Mouse (Mus musculus) leukemia stem cell, adult 10-12 weeks (primary cell): ENCODE measurements around the gene Lmbr1l. TPM values are rescaled to one million over a fixed set of nuclear protein-coding genes. Genes with fewer than 3 reads are reported as not detected.

Source experiments
- polyA plus RNA-seq: library from polyadenylated mRNA; stranded (reverse); fragments of >175 nt; gene quantifications from 2 replicates; pipeline ENCODE4 v1.2.3, GENCODE M21; 2012; ENCODE audit warnings: low replicate concordance

The Lmbr1l gene
- polyA plus RNA-seq, result 15.3 and 15.8 TPM in 2 replicates

DNA sequence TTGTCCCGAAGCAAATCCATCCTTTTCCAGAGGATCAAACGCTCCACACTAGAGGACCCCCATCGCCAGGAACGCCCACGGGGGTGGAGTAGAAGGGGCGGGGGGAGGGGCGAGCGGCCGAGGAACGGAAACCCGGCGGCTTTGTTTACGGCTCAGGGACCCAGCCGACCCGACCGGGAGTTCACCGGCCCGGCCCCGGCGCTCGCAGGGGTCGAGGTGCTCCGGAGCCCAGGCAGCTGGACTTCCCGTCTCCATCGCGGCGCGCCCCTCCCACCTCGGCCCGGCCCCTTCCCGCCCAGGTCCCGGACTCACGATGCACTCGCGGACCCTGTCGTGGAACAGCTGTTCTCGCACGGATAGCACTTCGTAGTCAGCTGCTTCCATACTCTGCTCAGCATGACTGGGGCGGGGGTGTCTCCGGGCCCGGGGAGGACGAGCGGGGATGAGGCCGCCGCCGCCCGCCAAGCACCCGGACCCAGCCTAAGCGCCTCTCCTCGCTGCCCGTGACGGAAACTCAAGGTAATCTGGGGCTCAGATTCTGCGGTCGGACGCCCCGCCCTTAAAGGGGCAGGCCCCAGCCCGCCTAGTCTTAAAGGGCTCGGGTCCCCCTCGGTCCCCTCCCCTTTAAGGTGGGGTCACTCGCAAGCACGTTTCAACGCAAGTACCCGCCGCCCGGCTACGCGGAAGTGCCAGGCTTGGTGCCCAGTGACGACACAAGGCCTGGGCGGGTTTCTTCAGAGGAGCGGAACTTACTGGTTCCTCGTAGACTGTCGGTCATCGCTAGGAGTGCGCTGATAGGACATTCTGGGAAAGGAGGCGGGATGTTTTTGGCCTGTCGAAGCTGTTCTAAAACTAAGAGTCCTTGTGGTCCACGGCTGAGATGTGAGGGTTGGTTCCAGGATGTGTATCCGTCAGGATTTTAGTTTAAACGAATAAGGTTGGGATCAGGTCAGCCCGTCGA, at the start of gene Lmbr1l:
Lmbr1l (minus strand) TSS at position 694 of the 961 bp plus-strand sequence.

DNA sequence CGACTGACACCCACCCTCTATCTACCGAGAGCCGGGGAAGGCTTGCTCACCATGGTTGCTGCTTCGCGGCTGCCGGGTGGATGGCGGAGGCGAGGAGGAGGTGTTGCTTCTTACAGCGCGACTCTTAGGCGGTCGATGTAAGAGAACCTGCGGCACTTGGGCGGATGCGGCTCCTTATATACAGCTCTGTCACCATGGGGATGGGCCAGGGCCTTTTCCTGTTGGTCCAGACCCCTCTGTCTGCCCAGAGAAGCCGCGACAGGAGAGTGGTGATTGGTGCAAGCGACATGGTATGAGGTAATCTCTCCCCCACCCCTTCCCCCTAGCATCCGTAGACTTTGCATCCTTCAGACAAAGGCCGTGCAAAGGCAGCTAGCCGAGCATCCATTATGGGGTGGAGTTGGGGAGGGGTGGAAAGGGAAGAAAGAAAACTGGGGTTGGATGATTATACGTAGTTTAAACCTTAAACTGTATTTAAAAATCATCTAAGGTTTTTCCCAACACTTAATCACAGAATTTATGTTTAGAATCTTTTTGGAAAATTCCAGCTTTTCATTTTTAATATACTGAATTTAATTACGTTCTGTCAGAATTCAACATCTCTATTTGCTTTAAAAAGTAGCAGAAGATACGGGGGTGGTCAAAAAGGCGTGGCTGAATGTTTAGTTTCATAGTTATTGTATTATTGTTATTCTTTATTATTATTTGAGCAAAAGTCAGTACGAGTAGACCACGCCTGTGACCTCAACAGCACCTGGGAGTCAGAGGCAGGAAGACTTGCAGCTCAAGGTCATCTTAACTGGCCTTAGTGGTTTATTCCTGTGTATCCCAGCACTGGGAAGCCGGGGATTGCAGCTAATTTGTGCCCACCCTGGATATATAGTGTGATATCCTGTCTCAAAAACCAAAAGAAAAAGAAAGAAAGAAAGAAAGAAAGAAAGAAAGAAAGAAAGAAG, 35.6 kb upstream of the Lmbr1l start, which contains the start of the genes Gm49450 and Tuba1a:
Gm49450 (minus strand) TSS at position 151 of the 956 bp plus-strand sequence.
Tuba1a (minus strand) TSS at position 303 of the 956 bp plus-strand sequence.

DNA sequence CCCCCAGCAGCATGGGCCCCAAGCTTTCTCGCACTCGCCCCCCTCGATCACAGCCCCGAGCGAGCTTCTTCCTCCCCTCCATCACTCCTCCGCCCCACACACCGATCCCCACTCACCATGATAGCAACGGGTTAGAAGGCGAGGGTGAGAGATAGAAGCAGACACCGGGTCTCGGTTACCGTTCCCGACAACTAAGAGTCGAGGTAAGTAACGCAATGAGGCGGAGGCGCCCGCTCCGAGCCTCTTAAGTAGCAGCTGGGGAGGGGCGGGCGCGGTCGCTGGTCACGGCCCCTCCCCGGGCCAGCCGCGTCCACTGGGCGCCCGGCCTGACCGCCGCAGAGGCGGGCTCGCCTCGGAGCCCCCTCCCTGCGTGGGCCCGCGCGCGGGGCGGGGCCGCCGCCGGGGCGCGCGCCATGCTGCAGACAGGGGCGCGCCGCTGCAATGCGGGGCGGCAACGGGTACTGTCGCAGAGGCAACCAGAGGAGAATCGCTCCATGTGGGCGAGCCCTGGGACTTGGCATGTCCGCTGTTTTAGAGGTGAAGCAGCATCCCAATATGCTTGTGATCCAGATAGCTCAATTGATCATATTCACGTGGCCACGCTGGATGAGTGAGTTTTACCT, 16.3 kb upstream of the Lmbr1l start, which contains the start of gene Tuba1b:
Tuba1b (minus strand) TSS at position 349 of the 623 bp plus-strand sequence.

DNA sequence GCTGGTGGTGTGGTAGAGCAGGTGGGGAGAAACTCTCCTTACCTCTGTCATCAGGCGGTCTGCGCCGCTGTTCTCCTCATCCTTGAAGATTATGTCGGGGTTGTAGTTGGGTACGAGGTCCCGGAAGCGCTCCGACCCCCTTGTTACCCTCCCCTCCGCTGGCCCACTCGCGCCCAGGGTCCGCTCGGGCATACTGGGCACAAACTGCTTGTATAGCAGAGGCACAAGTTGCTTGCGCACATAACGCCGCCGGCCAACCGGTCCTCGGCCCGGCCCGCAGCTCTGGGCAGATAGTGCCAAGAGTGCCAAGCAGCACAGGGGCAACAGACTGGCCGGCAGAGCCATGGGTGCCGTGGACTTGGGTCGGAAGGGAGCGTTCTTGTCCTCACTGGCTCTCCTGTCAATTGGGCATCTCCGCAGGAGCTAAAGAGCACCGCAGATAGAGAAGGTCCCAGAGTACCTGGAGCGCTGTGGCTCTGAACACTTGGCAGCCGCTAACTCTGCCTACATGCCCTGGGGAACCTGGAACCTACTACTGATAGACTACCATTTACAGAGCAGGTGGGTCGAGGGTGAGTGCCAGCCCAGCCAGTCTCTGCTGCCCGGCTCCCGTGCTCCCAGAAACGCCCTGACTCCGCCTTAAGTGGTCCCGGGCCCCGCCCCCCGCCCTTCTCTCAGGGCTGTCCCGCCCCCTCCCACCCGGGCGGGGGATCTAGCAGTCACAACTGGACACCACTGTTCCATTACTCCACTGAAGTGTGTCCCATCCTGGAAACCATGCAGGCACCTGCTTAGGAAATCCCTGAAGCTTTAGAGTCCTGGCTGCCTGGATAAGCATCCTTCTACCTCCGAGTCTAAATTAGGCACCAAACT, 19.9 kb downstream of the Lmbr1l start, which contains the start of gene Dhh:
Dhh (minus strand) TSS at position 613 of the 873 bp plus-strand sequence.

DNA sequence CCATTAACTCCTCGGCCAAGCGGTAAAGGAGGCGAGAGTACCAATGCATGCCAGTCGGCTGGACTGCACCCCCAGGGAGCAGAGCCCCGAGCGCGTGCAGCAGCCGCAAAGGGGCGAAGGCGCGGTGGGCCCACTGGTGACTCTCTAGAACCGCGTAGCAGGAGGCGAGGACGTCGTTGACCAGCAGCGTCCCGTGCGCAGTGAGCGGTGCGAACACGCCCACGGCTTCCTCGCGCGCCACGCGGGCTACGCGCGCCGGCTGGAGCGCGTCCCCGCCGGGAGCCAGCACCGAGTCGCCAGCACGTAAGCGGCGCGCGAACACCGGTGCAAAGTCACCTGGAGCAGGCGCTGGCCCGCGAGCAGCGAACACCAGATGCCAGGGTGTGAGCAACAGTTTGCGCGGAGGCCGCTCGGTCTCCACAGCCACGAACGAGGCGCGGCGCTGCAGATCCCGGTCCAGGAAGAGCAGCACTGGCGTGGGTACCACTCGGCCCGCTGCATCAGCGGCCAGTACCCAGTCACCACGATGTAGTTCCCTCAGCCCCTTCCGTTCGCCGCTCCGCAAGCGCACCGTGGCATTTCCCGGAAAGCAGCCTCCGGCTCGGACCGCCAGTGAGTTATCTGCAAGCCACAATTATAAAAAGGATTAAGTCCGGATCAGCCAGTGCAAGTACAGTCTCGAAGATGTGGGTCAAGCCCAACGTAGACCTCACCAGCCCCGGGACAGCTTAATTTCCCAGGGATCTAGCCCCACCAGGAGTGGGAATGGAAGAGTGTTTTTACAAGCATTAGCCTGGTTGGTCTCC, 23.9 kb downstream of the Lmbr1l start, which contains the start of gene Rhebl1:
Rhebl1 (minus strand) TSS at position 601 of the 806 bp plus-strand sequence.

DNA sequence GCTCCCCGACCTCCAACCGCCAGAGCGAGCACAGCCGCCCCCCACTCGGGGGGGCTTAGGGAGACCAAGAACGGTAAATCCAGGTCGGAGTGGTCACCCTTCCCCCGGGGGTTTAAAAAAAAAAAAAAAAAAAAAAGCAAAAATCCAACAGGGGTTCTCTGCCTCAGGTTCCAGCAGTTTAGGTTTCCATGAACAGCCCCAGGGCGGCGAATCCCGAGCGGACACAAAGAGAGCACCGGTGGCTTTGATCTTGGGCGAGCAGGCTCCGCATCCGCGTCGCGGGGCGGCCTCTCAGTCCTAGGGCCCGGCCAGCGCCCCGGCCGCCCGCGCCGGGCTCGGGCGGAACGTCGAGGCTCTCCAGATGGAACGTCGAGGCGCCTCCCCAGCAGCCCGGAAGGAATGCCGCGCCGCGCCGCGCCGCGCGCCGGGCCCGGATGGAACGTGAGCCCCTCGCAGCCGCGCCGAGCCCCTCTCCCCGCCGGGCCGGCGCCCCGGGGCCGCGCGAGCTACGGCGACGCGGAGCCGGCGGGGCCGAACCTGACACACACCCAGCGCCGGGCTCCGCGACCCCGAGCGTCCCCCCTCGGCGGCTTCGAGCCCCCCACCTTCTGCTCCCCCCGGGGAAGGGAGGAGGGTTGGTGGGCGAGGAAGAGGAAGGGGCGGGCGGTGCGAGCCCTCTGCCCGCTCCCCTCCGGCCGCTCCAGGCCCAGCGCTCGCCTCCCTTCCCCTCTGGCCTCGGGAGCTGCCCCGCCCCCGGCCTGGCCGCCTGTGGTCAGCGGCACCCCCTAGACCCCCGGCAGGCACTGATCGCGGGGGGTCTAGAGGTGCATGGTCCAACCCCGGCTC, 46.7 kb downstream of the Lmbr1l start, which contains the start of gene Kmt2d:
Kmt2d (minus strand) TSS at position 135 of the 846 bp plus-strand sequence.

Other genes with a start within 250 kb of the Lmbr1l start
- 0.23 and 0.60 TPM in 2 replicates for gene Rnd1, start 240.8 kb downstream of the Lmbr1l start, polyA plus RNA-seq
- gene Ccdc65, start 210.0 kb downstream of the Lmbr1l start, polyA plus RNA-seq, result not detected in 2 replicates
- gene Fkbp11, start 190.0 kb downstream of the Lmbr1l start, polyA plus RNA-seq, result 2.6 and 5.6 TPM in 2 replicates
- 11.6 and 18.3 TPM in 2 replicates for gene Arf3, start 155.0 kb downstream of the Lmbr1l start, polyA plus RNA-seq
- 0.13 TPM in 1 of 2 replicates, not detected in the other for gene Wnt10b, start 140.1 kb downstream of the Lmbr1l start, polyA plus RNA-seq
- gene Wnt1, start 128.4 kb downstream of the Lmbr1l start, polyA plus RNA-seq, result 0.28 TPM in 1 of 2 replicates, not detected in the other
- gene Ddn, start 108.7 kb downstream of the Lmbr1l start, polyA plus RNA-seq, result 0.32 and 0.66 TPM in 2 replicates
- 245 and 251 TPM in 2 replicates for gene Prkag1, start 86.7 kb downstream of the Lmbr1l start, polyA plus RNA-seq
- 81.7 and 92.9 TPM in 2 replicates for gene Kmt2d, start 47.0 kb downstream of the Lmbr1l start, polyA plus RNA-seq
- 0.84 and 3.0 TPM in 2 replicates for gene Rhebl1, start 23.7 kb downstream of the Lmbr1l start, polyA plus RNA-seq
- gene Dhh, start 19.7 kb downstream of the Lmbr1l start, polyA plus RNA-seq, result 0.13 TPM in 1 of 2 replicates, not detected in the other
- gene Tuba1b, start 16.3 kb upstream of the Lmbr1l start, polyA plus RNA-seq, result 329 and 729 TPM in 2 replicates
- gene Gm49450, start 35.3 kb upstream of the Lmbr1l start, polyA plus RNA-seq, result 8.6 and 196 TPM in 2 replicates
- gene Tuba1a, start 35.5 kb upstream of the Lmbr1l start, polyA plus RNA-seq, result 4.0 and 6.3 TPM in 2 replicates
- 21.6 and 198 TPM in 2 replicates for gene Tuba1c, start 111.7 kb upstream of the Lmbr1l start, polyA plus RNA-seq
- gene Prph, start 136.9 kb upstream of the Lmbr1l start, polyA plus RNA-seq, result not detected in 2 replicates
- 84.4 and 87.8 TPM in 2 replicates for gene Troap, start 156.3 kb upstream of the Lmbr1l start, polyA plus RNA-seq
- not detected in 2 replicates for gene C1ql4, start 169.6 kb upstream of the Lmbr1l start, polyA plus RNA-seq
- gene Dnajc22, start 174.9 kb upstream of the Lmbr1l start, polyA plus RNA-seq, result 0.11 TPM in 1 of 2 replicates, not detected in the other
- 0.27 and 0.60 TPM in 2 replicates for gene Spats2, start 207.7 kb upstream of the Lmbr1l start, polyA plus RNA-seq